Mouse (Mus musculus) intestine, embryonic 15.5 days (tissue): Measurements from ENCODE around the gene Cd3d. TPM values are rescaled to one million over a fixed set of nuclear protein-coding genes. Genes with fewer than 3 reads are reported as not detected.

ENCODE experiments used
- ATAC-seq: fragments of 200-750 bp; cut with Nextera tagmentation; 2 replicates; pipeline ENCODE4 v1.8.0; 2017; ENCODE audit warnings: moderate TSS enrichment, moderate library complexity
- H3K27ac ChIP-seq: fragments of 300-500 bp; sonication (generic); 2 replicates; pipeline ENCODE4 v1.5.1; 2015; ENCODE audit warnings: mild to moderate bottlenecking, inconsistent platforms
- H3K27me3 ChIP-seq: fragments of 300-500 bp; sonication (generic); replicated peaks from 2 replicates; pipeline ENCODE4 v1.6.1; 2015; ENCODE audit warnings: inconsistent platforms
- H3K36me3 ChIP-seq: fragments of 300-500 bp; sonication (generic); 2 replicates; pipeline ENCODE4 v1.6.1; 2015; ENCODE audit warnings: inconsistent platforms
- H3K4me1 ChIP-seq: fragments of 300-500 bp; sonication (generic); replicated peaks from 2 replicates; pipeline ENCODE4 v1.6.1; 2015; ENCODE audit warnings: inconsistent platforms
- H3K4me2 ChIP-seq: fragments of 300-500 bp; sonication (generic); replicated peaks from 2 replicates; pipeline ENCODE4 v1.6.1; 2015; ENCODE audit warnings: mild to moderate bottlenecking, inconsistent platforms
- H3K4me3 ChIP-seq: fragments of 300-500 bp; sonication (generic); replicated peaks from 2 replicates; pipeline ENCODE4 v1.5.1; 2015; ENCODE audit warnings: inconsistent platforms
- H3K9ac ChIP-seq: fragments of 300-500 bp; sonication (generic); 2 replicates; pipeline ENCODE4 v1.6.1; 2015; ENCODE audit warnings: inconsistent platforms
- H3K9me3 ChIP-seq: fragments of 300-500 bp; sonication (generic); 2 replicates; pipeline ENCODE4 v1.6.1; 2016; ENCODE audit warnings: inconsistent platforms
- WGBS: fragments of 180-500 bp; shearing (Covaris S2); methylation state at CpG from one replicate; pipeline ENCODE4 v1.1.7; 2015; 5-methylcytosine and 5-hydroxymethylcytosine counted together
- polyA plus RNA-seq: library from polyadenylated mRNA; unstranded; fragments of >200 nt; fragmentation: Nextera tagmentation; extraction: Ambion mirVana; gene quantifications from 2 replicates; pipeline ENCODE4 v1.2.1, GENCODE M21; 2015

Cd3d gene
- polyA plus RNA-seq, 1 experiment from 2014 or later, result not detected

GRCm38 (mm10) chr9:44996590-44996989 is 15.0 kb downstream of the Cd3d start:
- no peaks in the 10 kb centered on the region for H3K9me3 ChIP-seq
- 90% methylated on average over 7 of the region's 7 CpGs for WGBS
- H3K27me3 ChIP-seq, result no peaks in the 10 kb centered on the region
- H3K4me3 ChIP-seq, result no peak overlapping the region
- H3K9ac ChIP-seq, result no peak overlapping the region
- no peak for ATAC-seq
- H3K36me3 ChIP-seq, result no peaks in the 10 kb centered on the region
- no peak overlapping the region for H3K4me2 ChIP-seq
- no peaks in the 10 kb centered on the region for H3K4me1 ChIP-seq
- no peak overlapping the region for H3K27ac ChIP-seq

GRCm38 (mm10) chr9:44998138-44998537 is 16.6 kb downstream of the Cd3d start:
- no peak overlapping the region for H3K27ac ChIP-seq
- H3K4me2 ChIP-seq, result no peak overlapping the region
- H3K9ac ChIP-seq, result no peak overlapping the region
- no peak for ATAC-seq
- H3K4me3 ChIP-seq, result no peak overlapping the region
- no peaks in the 10 kb centered on the region for H3K4me1 ChIP-seq
- no peaks in the 10 kb centered on the region for H3K9me3 ChIP-seq
- WGBS, result 61% methylated on average over 11 of the region's 11 CpGs
- H3K36me3 ChIP-seq, result no peaks in the 10 kb centered on the region
- H3K27me3 ChIP-seq, result no peaks in the 10 kb centered on the region

- ATAC-seq, result no peak
- WGBS, result 60% methylated on average over 6 of the region's 6 CpGs
- Histone ChIP-seq H3K27ac (no peak overlapping the region), H3K4me2 (no peak overlapping the region), H3K4me1 (no peaks in the 10 kb centered on the region), H3K4me3 (no peak overlapping the region), H3K9me3 (no peaks in the 10 kb centered on the region), H3K9ac (no peak overlapping the region), H3K36me3 (no peaks in the 10 kb centered on the region), H3K27me3 (no peaks in the 10 kb centered on the region)
Observed at GRCm38 (mm10) chr9:44999171-44999570, 17.6 kb downstream of the Cd3d start.

- Histone ChIP-seq H3K4me3 (no peak overlapping the region), H3K4me1 (no peaks in the 10 kb centered on the region), H3K27ac (no peak overlapping the region), H3K27me3 (no peaks in the 10 kb centered on the region), H3K36me3 (no peaks in the 10 kb centered on the region), H3K9me3 (no peaks in the 10 kb centered on the region), H3K4me2 (no peak overlapping the region), H3K9ac (no peak overlapping the region)
- WGBS, result 81% methylated on average over 5 of the region's 5 CpGs
- ATAC-seq, result no peak
Observed at GRCm38 (mm10) chr9:44999776-45000175, 18.2 kb downstream of the Cd3d start.

- no peak overlapping the region for H3K9ac ChIP-seq
- no peak for ATAC-seq
- no peaks in the 10 kb centered on the region for H3K4me1 ChIP-seq
- H3K36me3 ChIP-seq, result no peaks in the 10 kb centered on the region
- no peak overlapping the region for H3K27ac ChIP-seq
- no peak overlapping the region for H3K4me3 ChIP-seq
- no peak overlapping the region for H3K4me2 ChIP-seq
- H3K27me3 ChIP-seq, result no peaks in the 10 kb centered on the region
- no peaks in the 10 kb centered on the region for H3K9me3 ChIP-seq
- 53% methylated on average over 3 of the region's 3 CpGs for WGBS
Observed at GRCm38 (mm10) chr9:45000249-45000648, 18.7 kb downstream of the Cd3d start.

- no peak overlapping the region for H3K4me2 ChIP-seq
- H3K36me3 ChIP-seq, result no peaks in the 10 kb centered on the region
- no peaks in the 10 kb centered on the region for H3K9me3 ChIP-seq
- ATAC-seq, result no peak
- no peak overlapping the region for H3K9ac ChIP-seq
- no peak overlapping the region for H3K4me3 ChIP-seq
- H3K4me1 ChIP-seq, result no peaks in the 10 kb centered on the region
- no peak overlapping the region for H3K27ac ChIP-seq
- 65% methylated on average over 12 of the region's 12 CpGs for WGBS
- no peaks in the 10 kb centered on the region for H3K27me3 ChIP-seq
Observed at GRCm38 (mm10) chr9:45007404-45007803, 25.8 kb downstream of the Cd3d start.

GRCm38 (mm10) chr9:45008342-45008741 is 26.8 kb downstream of the Cd3d start:
- ATAC-seq, result no peak
- Histone ChIP-seq H3K27me3 (no peaks in the 10 kb centered on the region), H3K27ac (no peak overlapping the region), H3K4me3 (no peak overlapping the region), H3K9ac (no peak overlapping the region), H3K36me3 (no peaks in the 10 kb centered on the region), H3K4me2 (no peak overlapping the region), H3K4me1 (no peaks in the 10 kb centered on the region), H3K9me3 (no peaks in the 10 kb centered on the region)
- WGBS, result 90% methylated on average over 4 of the region's 4 CpGs

GRCm38 (mm10) chr9:45009180-45010078 is 27.8 kb downstream of the Cd3d start, which contains the start of gene Cd3e:
TSS of gene Cd3e (minus strand) at chr9:45009627.
- Histone ChIP-seq H3K36me3 (no peaks in the 10 kb centered on the region), H3K27ac (no peak within 1 kb of the TSS), H3K4me2 (no peak within 1 kb of the TSS), H3K27me3 (no peaks in the 10 kb centered on the region), H3K9ac (no peak within 1 kb of the TSS), H3K4me3 (no peak within 1 kb of the TSS), H3K4me1 (no peaks in the 10 kb centered on the region), H3K9me3 (no peaks in the 10 kb centered on the region)
- no peak for ATAC-seq
- 85% methylated on average over 19 of the region's 19 CpGs for WGBS

- no peak overlapping the region for H3K27ac ChIP-seq
- no peak for ATAC-seq
- H3K36me3 ChIP-seq, result no peaks in the 10 kb centered on the region
- H3K4me1 ChIP-seq, result no peaks in the 10 kb centered on the region
- H3K9me3 ChIP-seq, result no peaks in the 10 kb centered on the region
- H3K9ac ChIP-seq, result no peak overlapping the region
- H3K4me2 ChIP-seq, result no peak overlapping the region
- 64% methylated on average over 4 of the region's 4 CpGs for WGBS
- H3K27me3 ChIP-seq, result no peaks in the 10 kb centered on the region
- no peak overlapping the region for H3K4me3 ChIP-seq
Observed at GRCm38 (mm10) chr9:45010461-45010860, 28.9 kb downstream of the Cd3d start.

- ATAC-seq, result no peak
- no peak overlapping the region for H3K4me2 ChIP-seq
- H3K27ac ChIP-seq, result no peak overlapping the region
- H3K27me3 ChIP-seq, result no peaks in the 10 kb centered on the region
- H3K9me3 ChIP-seq, result no peaks in the 10 kb centered on the region
- H3K4me1 ChIP-seq, result no peaks in the 10 kb centered on the region
- H3K9ac ChIP-seq, result no peak overlapping the region
- 41% methylated on average over 6 of the region's 6 CpGs for WGBS
- no peak overlapping the region for H3K4me3 ChIP-seq
- no peaks in the 10 kb centered on the region for H3K36me3 ChIP-seq
Observed at GRCm38 (mm10) chr9:45011291-45011690, 29.7 kb downstream of the Cd3d start.

GRCm38 (mm10) chr9:45014879-45015278 is 33.3 kb downstream of the Cd3d start:
- no peak for ATAC-seq
- H3K4me2 ChIP-seq, result no peak overlapping the region
- WGBS, result 48% methylated on average over 2 of the region's 2 CpGs
- H3K4me1 ChIP-seq, result no peaks in the 10 kb centered on the region
- no peaks in the 10 kb centered on the region for H3K9me3 ChIP-seq
- H3K27ac ChIP-seq, result no peak overlapping the region
- H3K9ac ChIP-seq, result no peak overlapping the region
- H3K4me3 ChIP-seq, result no peak overlapping the region
- no peaks in the 10 kb centered on the region for H3K36me3 ChIP-seq
- no peaks in the 10 kb centered on the region for H3K27me3 ChIP-seq

GRCm38 (mm10) chr9:45015841-45016240 is 34.3 kb downstream of the Cd3d start:
- Histone ChIP-seq H3K36me3 (no peaks in the 10 kb centered on the region), H3K9me3 (no peaks in the 10 kb centered on the region), H3K4me1 (no peaks in the 10 kb centered on the region), H3K27ac (no peak overlapping the region), H3K27me3 (no peaks in the 10 kb centered on the region), H3K4me3 (no peak overlapping the region), H3K4me2 (no peak overlapping the region), H3K9ac (no peak overlapping the region)
- ATAC-seq, result no peak
- WGBS, result 58% methylated on average over 3 of the region's 3 CpGs

- Histone ChIP-seq H3K9ac (no peak overlapping the region), H3K4me1 (no peaks in the 10 kb centered on the region), H3K4me3 (no peak overlapping the region), H3K27me3 (no peaks in the 10 kb centered on the region), H3K4me2 (no peak overlapping the region), H3K36me3 (no peaks in the 10 kb centered on the region), H3K27ac (no peak overlapping the region), H3K9me3 (no peaks in the 10 kb centered on the region)
- no peak for ATAC-seq
- 76% methylated on average over 11 of the region's 11 CpGs for WGBS
Observed at GRCm38 (mm10) chr9:45018031-45018430, 36.4 kb downstream of the Cd3d start.
